Mouse (Mus musculus): ENCODE measurements at regions not wholly inside any gene's neighbourhood (a gene's known extent, or its start where the extent isn't known, plus 50 kb on each side); places are given as distances from the start of the nearest gene placed in this dataset.

GRCm38 (mm10) chr14:66584699-66585098 is 575.7 kb upstream of the Gulo start:
- no peak for DNase-seq (ENCODE audit: low spot score in 2 of 2)
- intact Hi-C loops (cut with DNase I), result no loop called here

- intact Hi-C loops (cut with DNase I), result no loop called here
- DNase-seq (ENCODE audit: low spot score in 2 of 2), result no peak
Measured at GRCm38 (mm10) chr14:66579904-66580492, 571.0 kb upstream of the Gulo start.

DNA sequence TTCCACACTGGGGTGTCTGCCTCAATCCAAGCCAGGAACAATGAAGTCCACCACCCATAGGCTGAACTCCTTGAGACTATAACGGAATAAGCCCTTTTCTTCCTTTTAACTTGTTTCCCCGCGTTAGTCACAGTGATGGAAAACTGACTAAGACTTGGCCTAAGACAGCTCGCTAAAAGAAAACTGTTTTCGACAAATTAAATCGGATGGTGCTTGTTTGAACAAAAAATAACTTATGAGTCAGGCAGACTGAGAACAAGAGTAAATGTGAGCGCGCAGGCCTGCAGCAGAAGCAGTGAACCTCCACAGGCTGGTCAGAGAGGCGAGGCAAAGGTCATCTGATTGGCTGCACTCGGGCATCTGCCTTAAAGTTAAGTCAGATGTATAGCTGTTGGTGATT is 557.6 kb upstream of the Gulo start:
- peak in 1 of 2 experiments; percentile 21 for DNase-seq (ENCODE audit: low spot score in 2 of 2)
- intact Hi-C loops (cut with DNase I), result no loop called here

GRCm38 (mm10) chr14:66562744-66563143 is 553.7 kb upstream of the Gulo start:
- intact Hi-C loops (cut with DNase I), result no loop called here
- no peak for DNase-seq (ENCODE audit: low spot score in 2 of 2)

GRCm38 (mm10) chr14:66561715-66562114 is 552.7 kb upstream of the Gulo start:
- intact Hi-C loops (cut with DNase I), result no loop called here
- no peak for DNase-seq (ENCODE audit: low spot score in 2 of 2)

DNA sequence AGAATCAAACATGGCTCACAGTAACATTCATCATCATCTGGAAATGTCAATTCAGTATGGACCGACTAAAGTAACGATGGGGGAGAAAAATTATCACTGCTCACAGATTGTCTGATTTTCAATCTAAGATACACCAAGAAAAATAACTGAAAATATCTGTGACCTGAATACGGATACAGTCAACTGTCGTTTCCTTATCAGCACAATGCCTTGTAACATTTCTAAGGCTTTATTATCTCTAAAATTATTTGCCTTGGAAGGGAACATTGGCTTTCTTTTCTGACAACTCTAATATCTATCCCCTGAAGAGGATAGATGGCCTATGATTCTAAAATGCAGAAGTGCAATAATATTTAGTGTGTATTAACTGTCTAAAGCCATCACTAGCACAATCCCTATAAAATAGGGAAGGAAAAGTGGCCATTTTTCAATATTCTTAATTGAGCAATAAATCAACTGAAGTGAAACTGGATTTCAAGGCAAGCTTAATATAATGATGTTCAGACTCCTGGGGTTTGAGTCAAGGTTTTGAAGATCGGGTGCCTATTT is 552.1 kb upstream of the Gulo start:
- intact Hi-C loops (cut with DNase I), result no loop called here
- no peak for DNase-seq (ENCODE audit: low spot score in 2 of 2)

- peak; percentile 35 to 69 for DNase-seq (ENCODE audit: low spot score in 2 of 2)
- intact Hi-C loops (cut with DNase I), result no loop called here
Measured at GRCm38 (mm10) chr14:66558393-66558792, 549.4 kb upstream of the Gulo start.

DNA sequence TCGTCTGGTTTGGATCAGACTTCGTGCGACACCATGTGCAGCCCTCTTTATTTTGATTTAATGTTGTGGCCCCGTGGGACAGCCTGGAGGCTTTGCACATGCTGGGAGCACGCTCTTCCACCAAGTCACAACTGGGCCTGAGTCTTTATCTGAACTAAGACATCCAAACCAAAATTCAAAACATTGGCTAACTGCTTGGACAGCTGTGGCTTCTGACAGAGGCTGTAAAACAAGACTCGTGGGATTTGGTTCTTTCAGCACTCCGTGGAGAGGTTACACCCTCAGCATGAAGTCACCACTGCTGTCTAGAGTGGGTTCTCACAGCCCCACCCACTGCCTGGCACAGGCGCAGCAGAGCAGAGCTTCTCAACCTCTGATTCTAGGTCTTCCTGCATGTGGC is 548.6 kb upstream of the Gulo start:
- peak in 1 of 2 experiments; percentile 17 for DNase-seq (ENCODE audit: low spot score in 2 of 2)
- intact Hi-C loops (cut with DNase I), result no loop called here

DNA sequence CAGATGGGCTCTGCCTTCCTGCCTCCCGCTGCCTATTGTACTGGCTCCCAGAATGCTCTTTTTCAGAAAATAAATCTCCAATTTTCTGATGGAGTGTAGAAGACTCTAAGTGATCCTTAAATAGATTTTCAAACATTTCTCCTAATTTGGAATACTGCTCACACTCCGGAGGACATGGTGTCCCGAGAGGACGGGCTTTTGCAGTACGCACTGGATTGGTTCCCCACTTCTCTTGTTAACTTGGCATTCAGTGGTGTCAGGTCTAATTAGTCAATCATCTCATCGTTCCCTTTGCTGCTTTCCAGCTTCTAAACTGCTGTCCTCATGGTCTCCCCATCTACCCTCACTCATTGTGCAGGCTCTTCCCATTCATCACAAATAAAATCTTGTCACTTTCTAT is 529.5 kb upstream of the Gulo start:
- DNase-seq (ENCODE audit: low spot score in 2 of 2), result peak in 1 of 2 experiments; percentile 56
- intact Hi-C loops (cut with DNase I), result no loop called here

DNA sequence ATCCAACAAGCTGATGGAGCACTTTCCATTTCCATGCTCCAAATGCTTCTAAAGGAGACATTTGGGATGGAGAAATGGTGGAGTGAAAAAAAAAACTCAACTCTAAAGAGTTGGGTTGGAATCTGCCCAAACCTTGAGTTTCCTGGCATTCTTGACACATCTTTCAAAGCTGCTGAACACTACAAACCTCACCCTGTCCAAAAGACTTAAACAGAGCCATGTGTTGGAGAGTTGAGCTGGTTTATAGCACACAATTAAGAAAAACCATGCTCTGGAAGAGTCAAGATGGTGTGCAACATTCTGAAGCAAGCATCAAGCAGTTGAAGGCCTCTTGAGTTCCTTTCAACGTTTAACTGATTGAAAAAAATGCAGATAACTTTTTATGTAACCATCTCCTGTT is 525.7 kb upstream of the Gulo start:
- no peak for DNase-seq (ENCODE audit: low spot score in 2 of 2)
- intact Hi-C loops (cut with DNase I), result no loop called here

DNA sequence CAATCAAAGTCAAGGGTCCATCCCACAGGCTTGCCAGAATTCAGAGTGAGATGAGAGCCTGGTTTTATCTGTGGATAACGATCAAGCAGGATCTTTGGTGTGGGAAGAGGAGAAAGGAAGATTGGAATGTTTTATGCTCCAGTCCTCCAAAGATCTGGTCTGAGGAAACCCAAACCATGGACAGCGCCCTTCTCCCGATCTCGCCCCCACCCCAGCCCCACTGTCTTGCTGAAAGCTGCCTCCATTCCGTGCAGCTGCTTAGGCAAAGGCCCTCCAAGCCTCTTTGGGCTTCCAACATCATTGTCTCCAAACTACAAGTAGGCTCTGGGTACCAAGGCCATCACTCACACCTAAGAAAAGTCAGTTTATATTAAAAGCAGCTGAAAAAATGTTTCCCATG is 519.1 kb upstream of the Gulo start:
- intact Hi-C loops (cut with DNase I), result no loop called here
- DNase-seq (ENCODE audit: low spot score in 2 of 2), result no peak

GRCm38 (mm10) chr14:66527061-66527460 is 518.1 kb upstream of the Gulo start:
- peak; percentile 39 to 72 for DNase-seq (ENCODE audit: low spot score in 2 of 2)
- intact Hi-C loops (cut with DNase I), result no loop called here

DNA sequence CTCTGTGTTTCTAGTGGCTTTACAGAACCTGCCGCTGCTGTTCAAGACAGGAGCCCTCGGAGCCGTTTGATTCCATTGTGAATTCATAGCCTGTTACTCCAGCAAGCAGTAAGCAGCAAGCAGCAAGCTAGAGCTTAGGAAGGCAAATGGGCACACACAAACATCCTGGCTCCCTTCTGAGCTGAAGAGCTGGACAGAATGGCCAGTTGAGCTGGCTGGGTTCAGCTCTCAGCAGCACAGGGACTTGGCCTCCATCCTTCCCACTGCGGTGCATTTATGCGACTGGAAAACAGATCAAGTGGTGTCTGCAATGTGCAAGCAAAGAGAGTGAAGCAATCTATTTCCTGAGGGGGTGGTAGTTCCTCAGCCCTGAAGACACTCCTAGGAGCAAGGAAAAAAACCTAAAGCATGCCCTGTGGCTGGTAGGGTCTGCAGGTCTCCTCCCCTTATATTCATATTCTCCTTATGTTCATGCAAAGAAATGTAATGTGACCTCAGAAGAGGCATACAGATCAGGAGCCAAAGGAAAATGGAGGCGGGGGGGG is 513.9 kb upstream of the Gulo start:
- peak in 1 of 2 experiments; percentile 37 for DNase-seq (ENCODE audit: low spot score in 2 of 2)
- intact Hi-C loops (cut with DNase I), result no loop called here

- no peak for DNase-seq (ENCODE audit: low spot score in 2 of 2)
- intact Hi-C loops (cut with DNase I), result no loop called here
Measured at GRCm38 (mm10) chr14:66521836-66522629, 513.0 kb upstream of the Gulo start.

DNA sequence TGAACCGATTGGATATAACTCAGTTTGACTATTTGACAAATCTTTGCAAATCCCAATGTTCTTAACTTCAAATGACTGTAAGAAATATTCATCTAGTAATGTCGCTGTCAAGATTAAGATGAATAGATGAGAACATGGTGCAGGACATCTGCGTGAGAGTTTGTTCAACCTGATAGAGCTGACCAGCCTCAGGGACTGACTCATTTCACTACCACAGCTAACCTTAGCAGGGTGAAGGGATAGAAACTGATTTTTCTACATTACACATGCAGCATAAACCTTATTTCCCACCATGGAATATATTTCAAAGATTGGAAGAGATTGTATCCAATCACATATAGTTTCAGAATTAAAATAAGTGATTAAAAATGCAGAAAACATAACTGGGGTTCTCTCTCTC is 507.8 kb upstream of the Gulo start:
- intact Hi-C loops (cut with DNase I), result no loop called here
- DNase-seq (ENCODE audit: low spot score in 2 of 2), result no peak

DNA sequence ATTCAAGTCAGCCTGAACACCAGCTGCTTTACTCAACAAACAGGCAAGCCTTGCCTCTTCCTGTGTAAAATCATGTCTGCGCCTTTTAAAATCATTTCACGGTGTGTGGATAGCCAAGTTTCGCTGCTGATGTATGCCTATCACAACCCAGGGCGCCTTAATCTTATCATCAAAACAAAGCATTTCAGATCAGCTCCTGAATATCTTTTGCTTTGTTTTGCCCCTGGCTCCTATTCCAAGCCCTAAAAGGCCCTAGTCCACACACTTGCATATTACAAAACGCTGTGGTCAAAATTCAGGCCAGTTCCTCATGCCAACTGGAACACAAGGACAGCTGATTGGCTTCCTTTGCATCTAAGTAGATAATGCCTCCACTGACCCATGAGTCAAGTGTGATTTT is 501.7 kb upstream of the Gulo start:
- no peak for DNase-seq (ENCODE audit: low spot score in 2 of 2)
- intact Hi-C loops (cut with DNase I), result no loop called here

- intact Hi-C loops (cut with DNase I), result no loop called here
- DNase-seq (ENCODE audit: low spot score in 2 of 2), result no peak
Measured at GRCm38 (mm10) chr14:66510218-66510617, 501.2 kb upstream of the Gulo start.

GRCm38 (mm10) chr14:66509706-66510105 is 500.7 kb upstream of the Gulo start:
- intact Hi-C loops (cut with DNase I), result no loop called here
- DNase-seq (ENCODE audit: low spot score in 2 of 2), result no peak

DNA sequence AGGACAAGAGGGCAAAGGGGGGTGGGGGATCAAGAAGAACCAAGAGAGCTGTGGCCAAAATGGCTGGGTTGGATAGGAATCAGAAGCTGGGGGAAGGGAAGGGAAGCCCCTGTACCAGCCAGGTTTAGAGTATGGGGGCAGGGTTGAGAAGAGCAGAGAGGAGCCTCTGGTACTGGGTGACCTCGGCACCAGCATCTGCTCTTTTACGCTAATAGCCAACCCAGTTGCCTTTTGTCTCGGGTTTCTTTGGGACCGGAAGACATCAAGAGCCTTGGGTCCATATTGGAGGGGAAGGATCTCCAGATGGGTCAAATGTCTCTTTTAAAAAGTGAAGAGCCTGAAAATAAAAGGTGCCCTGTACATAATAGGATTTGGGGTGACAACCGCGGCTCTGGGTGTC is 493.0 kb upstream of the Gulo start:
- no peak for DNase-seq (ENCODE audit: low spot score in 2 of 2)
- intact Hi-C loops (cut with DNase I), result no loop called here

DNA sequence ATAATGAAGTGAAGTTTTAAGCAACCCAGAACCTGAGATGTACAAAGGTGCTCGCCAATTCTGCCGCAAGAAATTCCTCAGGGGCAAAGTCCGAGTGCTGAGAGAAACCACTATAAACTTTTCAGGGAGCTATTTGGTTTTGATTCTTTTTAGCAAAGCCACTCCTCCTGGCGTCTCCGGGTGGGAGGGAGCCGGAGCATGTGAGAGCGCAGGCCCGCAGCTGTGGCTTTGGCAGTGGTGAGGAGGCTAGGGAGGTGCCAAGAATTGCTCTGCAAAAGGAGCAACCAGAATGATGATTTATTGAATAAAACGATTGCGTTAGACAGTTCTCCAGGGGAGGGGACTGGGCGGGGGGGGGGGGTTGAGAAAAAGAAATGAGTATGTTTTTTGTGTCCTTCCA is 490.9 kb upstream of the Gulo start:
- intact Hi-C loops (cut with DNase I), result no loop called here
- DNase-seq (ENCODE audit: low spot score in 2 of 2), result peak; percentile 57 to 68

DNA sequence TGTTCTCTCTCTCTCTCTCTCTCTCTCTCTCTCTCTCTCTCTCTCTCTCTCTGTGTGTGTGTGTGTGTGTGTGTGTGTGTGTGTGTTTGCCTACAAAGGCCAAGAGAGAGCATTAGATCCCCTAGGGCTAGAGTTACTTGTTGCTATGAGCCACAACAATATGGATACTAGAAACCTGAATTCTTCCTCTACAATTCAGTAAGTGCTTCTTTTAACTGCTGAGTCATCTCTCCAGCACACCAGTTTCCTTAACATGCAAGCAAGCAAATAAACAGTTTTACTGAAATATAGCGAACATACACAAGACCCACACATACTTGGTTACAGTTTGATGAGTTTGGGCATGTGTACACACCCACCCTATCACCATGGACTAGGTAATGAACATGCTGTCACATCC is 486.1 kb upstream of the Gulo start:
- intact Hi-C loops (cut with DNase I), result no loop called here
- DNase-seq (ENCODE audit: low spot score in 2 of 2), result peak in 1 of 2 experiments; percentile 17
